Mouse (Mus musculus): Measurements from ENCODE around the gene Ntn4. TPM values are rescaled to one million over a fixed set of nuclear protein-coding genes. Genes with fewer than 3 reads are reported as not detected.

Gene Ntn4
- polyA plus RNA-seq, 1 experiment from 2014 or later, result 0.76 TPM

- 46% methylated on average over 2 of the region's 2 CpGs for WGBS
- H3K4me2 ChIP-seq (replicated peaks; ENCODE audit: low read depth), result no peak overlapping the region
- ATAC-seq (ENCODE audit: low FRiP score, low TSS enrichment), result no peak
Observed at GRCm38 (mm10) chr10:93653322-93653721, 12.8 kb downstream of the Ntn4 start.

DNA sequence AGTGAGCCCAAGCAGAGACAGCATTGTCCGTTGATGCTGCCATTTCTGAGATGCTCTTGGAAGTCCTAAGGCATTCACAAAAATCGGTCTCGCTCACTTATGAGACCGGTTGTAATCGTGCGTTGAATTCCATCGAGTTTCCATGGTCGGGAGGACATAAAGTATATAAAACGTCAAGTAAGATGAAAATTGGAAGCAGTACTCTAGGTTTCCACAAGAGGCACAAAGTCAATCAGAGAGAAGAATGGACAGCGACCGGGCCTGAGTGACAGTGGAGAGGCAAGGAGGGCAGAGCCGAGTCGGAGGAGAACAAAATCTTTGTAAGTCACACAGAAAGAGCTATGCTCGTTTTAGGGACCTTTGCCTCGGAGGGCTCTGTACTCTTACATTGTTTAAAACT, 14.9 kb downstream of the Ntn4 start:
- 76% methylated on average over 15 of the region's 15 CpGs for WGBS
- H3K36me3 ChIP-seq (ENCODE audit: control insufficient read depth, insufficient read depth, low read length), result no peaks in the 10 kb centered on the region
- no peak overlapping the region for H3K4me3 ChIP-seq (ENCODE audit: low read depth, low read length)
- no peak for DNase-seq (ENCODE audit: low spot score)
- TF ChIP-seq EP300 (optimal IDR thresholded peaks at IDR 0.05) (no peak), CTCF (IDR thresholded peaks at IDR 0.05; ENCODE audit: low read depth) (no peak; the same call in 1 of the 2 replicates)
- no peak for ATAC-seq (ENCODE audit: low FRiP score, low TSS enrichment)
- no peaks in the 10 kb centered on the region for H3K9me3 ChIP-seq (ENCODE audit: control insufficient read depth, low read length)
- H3K4me2 ChIP-seq (replicated peaks; ENCODE audit: low read depth), result no peak overlapping the region
- no peaks in the 10 kb centered on the region for H3K27me3 ChIP-seq (ENCODE audit: control insufficient read depth, insufficient read depth, low read length)
- H3K9ac ChIP-seq (ENCODE audit: low read length), result no peak overlapping the region
- H3K27ac ChIP-seq (replicated peaks), result no peak overlapping the region
- no peaks in the 10 kb centered on the region for H3K4me1 ChIP-seq (replicated peaks; ENCODE audit: control insufficient read depth, insufficient read depth)

More at GRCm38 (mm10) chr10:93653322-93653721, 12.8 kb downstream of the Ntn4 start:
- H3K4me1 ChIP-seq (replicated peaks; ENCODE audit: control insufficient read depth, insufficient read depth), result no peaks in the 10 kb centered on the region
- TF ChIP-seq EP300 (optimal IDR thresholded peaks at IDR 0.05) (no peak), CTCF (IDR thresholded peaks at IDR 0.05; ENCODE audit: low read depth) (no peak)
- H3K4me3 ChIP-seq (ENCODE audit: low read depth, low read length), result no peak overlapping the region
- H3K27me3 ChIP-seq (ENCODE audit: control insufficient read depth, insufficient read depth, low read length), result no peaks in the 10 kb centered on the region
- H3K27ac ChIP-seq (replicated peaks), result no peak overlapping the region
- no peak overlapping the region for H3K9ac ChIP-seq (ENCODE audit: low read length)
- no peaks in the 10 kb centered on the region for H3K36me3 ChIP-seq (ENCODE audit: control insufficient read depth, insufficient read depth, low read length)
- no peaks in the 10 kb centered on the region for H3K9me3 ChIP-seq (ENCODE audit: control insufficient read depth, low read length)
- no peak for DNase-seq (ENCODE audit: low spot score)

- Histone ChIP-seq H3K4me1 (replicated peaks; ENCODE audit: control insufficient read depth, insufficient read depth) (no peaks in the 10 kb centered on the region), H3K9me3 (ENCODE audit: control insufficient read depth, low read length) (no peaks in the 10 kb centered on the region), H3K4me3 (ENCODE audit: low read depth, low read length) (no peak overlapping the region), H3K4me2 (replicated peaks; ENCODE audit: low read depth) (no peak overlapping the region), H3K9ac (ENCODE audit: low read length) (no peak overlapping the region), H3K27ac (replicated peaks) (no peak overlapping the region), H3K27me3 (ENCODE audit: control insufficient read depth, insufficient read depth, low read length) (no peaks in the 10 kb centered on the region), H3K36me3 (ENCODE audit: control insufficient read depth, insufficient read depth, low read length) (no peaks in the 10 kb centered on the region)
- TF ChIP-seq EP300 (optimal IDR thresholded peaks at IDR 0.05), result no peak
- no peak for TF ChIP-seq CTCF (IDR thresholded peaks at IDR 0.05; ENCODE audit: low read depth)
- DNase-seq (ENCODE audit: low spot score), result no peak
- WGBS, result 93% methylated on average over 1 of the region's 1 CpGs
- no peak for ATAC-seq (ENCODE audit: low FRiP score, low TSS enrichment)
Observed at GRCm38 (mm10) chr10:93659792-93660191, 19.3 kb downstream of the Ntn4 start.

GRCm38 (mm10) chr10:93661348-93661991, 21.0 kb downstream of the Ntn4 start:
- Histone ChIP-seq H3K9ac (ENCODE audit: low read length) (no peak overlapping the region), H3K4me3 (ENCODE audit: low read depth, low read length) (no peak overlapping the region), H3K27ac (replicated peaks) (0 out of 2 replicates have a peak overlapping the region, but pooled peaks have one; percentile 0), H3K36me3 (ENCODE audit: control insufficient read depth, insufficient read depth, low read length) (no peaks in the 10 kb centered on the region), H3K27me3 (ENCODE audit: control insufficient read depth, insufficient read depth, low read length) (no peaks in the 10 kb centered on the region), H3K4me2 (replicated peaks; ENCODE audit: low read depth) (no peak overlapping the region), H3K9me3 (ENCODE audit: control insufficient read depth, low read length) (no peaks in the 10 kb centered on the region), H3K4me1 (replicated peaks; ENCODE audit: control insufficient read depth, insufficient read depth) (no peaks in the 10 kb centered on the region)
- 31% methylated on average over 6 of the region's 6 CpGs for WGBS
- no peak for DNase-seq (ENCODE audit: low spot score)
- TF ChIP-seq EP300 (optimal IDR thresholded peaks at IDR 0.05), result no peak
- TF ChIP-seq CTCF (IDR thresholded peaks at IDR 0.05; ENCODE audit: low read depth), result no peak
- no peak for ATAC-seq (ENCODE audit: low FRiP score, low TSS enrichment)

GRCm38 (mm10) chr10:93662018-93662417, 21.5 kb downstream of the Ntn4 start:
- H3K36me3 ChIP-seq (ENCODE audit: control insufficient read depth, insufficient read depth, low read length), result no peaks in the 10 kb centered on the region
- 0 out of 2 replicates have a peak overlapping the region, but pooled peaks have one; percentile 0 for H3K27ac ChIP-seq (replicated peaks)
- ATAC-seq (ENCODE audit: low FRiP score, low TSS enrichment) (no peak), DNase-seq (ENCODE audit: low spot score) (no peak)
- no peaks in the 10 kb centered on the region for H3K9me3 ChIP-seq (ENCODE audit: control insufficient read depth, low read length)
- no peak for TF ChIP-seq EP300 (optimal IDR thresholded peaks at IDR 0.05)
- no peak for TF ChIP-seq CTCF (IDR thresholded peaks at IDR 0.05; ENCODE audit: low read depth)
- H3K4me1 ChIP-seq (replicated peaks; ENCODE audit: control insufficient read depth, insufficient read depth), result no peaks in the 10 kb centered on the region
- 44% methylated on average over 5 of the region's 5 CpGs for WGBS
- no peak overlapping the region for H3K4me2 ChIP-seq (replicated peaks; ENCODE audit: low read depth)
- no peaks in the 10 kb centered on the region for H3K27me3 ChIP-seq (ENCODE audit: control insufficient read depth, insufficient read depth, low read length)
- no peak overlapping the region for H3K4me3 ChIP-seq (ENCODE audit: low read depth, low read length)
- H3K9ac ChIP-seq (ENCODE audit: low read length), result no peak overlapping the region

- Histone ChIP-seq H3K4me2 (replicated peaks; ENCODE audit: low read depth) (no peak overlapping the region), H3K9me3 (ENCODE audit: control insufficient read depth, low read length) (no peaks in the 10 kb centered on the region), H3K36me3 (ENCODE audit: control insufficient read depth, insufficient read depth, low read length) (no peaks in the 10 kb centered on the region), H3K4me3 (ENCODE audit: low read depth, low read length) (no peak overlapping the region), H3K9ac (ENCODE audit: low read length) (no peak overlapping the region), H3K27me3 (ENCODE audit: control insufficient read depth, insufficient read depth, low read length) (no peaks in the 10 kb centered on the region), H3K4me1 (replicated peaks; ENCODE audit: control insufficient read depth, insufficient read depth) (no peaks in the 10 kb centered on the region), H3K27ac (replicated peaks) (no peak overlapping the region)
- ATAC-seq (ENCODE audit: low FRiP score, low TSS enrichment), result peak; percentile 79
- 58% methylated on average over 2 of the region's 2 CpGs for WGBS
- no peak for TF ChIP-seq CTCF (IDR thresholded peaks at IDR 0.05; ENCODE audit: low read depth)
- peak; percentile 37 for DNase-seq (ENCODE audit: low spot score)
Observed at GRCm38 (mm10) chr10:93666222-93666621, 25.7 kb downstream of the Ntn4 start.

Data from stomach, postnatal 0 days (tissue).